Mouse (Mus musculus) heart, embryonic 13.5 days (tissue): ENCODE measurements around the gene Sart1. TPM values are rescaled to one million over a fixed set of nuclear protein-coding genes. Genes with fewer than 3 reads are reported as not detected.

ENCODE experiments used
- ATAC-seq: fragments of 200-750 bp; cut with Nextera tagmentation; 2 replicates; pipeline ENCODE4 v1.8.0; 2017; ENCODE audit warnings: moderate TSS enrichment; ENCODE audit not compliant: insufficient number of reproducible peaks, low FRiP score, low TSS enrichment; ENCODE audit errors: extremely low read depth
- H3K27ac ChIP-seq: fragments of 300-500 bp; sonication (generic); replicated peaks from 2 replicates; pipeline ENCODE4 v1.5.1; 2015; ENCODE audit warnings: moderate library complexity, mild to moderate bottlenecking, inconsistent platforms
- H3K27me3 ChIP-seq: fragments of 300-500 bp; sonication (generic); replicated peaks from 2 replicates; pipeline ENCODE4 v1.6.1; 2015; ENCODE audit warnings: mild to moderate bottlenecking, inconsistent platforms
- H3K36me3 ChIP-seq: fragments of 300-500 bp; sonication (generic); 2 replicates; pipeline ENCODE4 v1.6.1; 2015; ENCODE audit warnings: mild to moderate bottlenecking, inconsistent platforms
- H3K4me1 ChIP-seq: fragments of 300-500 bp; sonication (generic); 2 replicates; pipeline ENCODE4 v1.6.1; 2015; ENCODE audit warnings: inconsistent platforms
- H3K4me2 ChIP-seq: fragments of 300-500 bp; sonication (generic); 2 replicates; pipeline ENCODE4 v1.6.1; 2015; ENCODE audit warnings: inconsistent platforms, mild to moderate bottlenecking, moderate library complexity
- H3K4me3 ChIP-seq: fragments of 300-500 bp; sonication (generic); 2 replicates; pipeline ENCODE4 v1.5.1; 2015; ENCODE audit warnings: moderate library complexity, mild to moderate bottlenecking, inconsistent platforms
- H3K9ac ChIP-seq: fragments of 300-500 bp; sonication (generic); 2 replicates; pipeline ENCODE4 v1.6.1; 2015; ENCODE audit warnings: inconsistent platforms, mild to moderate bottlenecking, moderate library complexity
- H3K9me3 ChIP-seq: fragments of 300-500 bp; sonication (generic); 2 replicates; pipeline ENCODE4 v1.6.1; 2016; ENCODE audit warnings: inconsistent platforms
- WGBS: fragments of 180-500 bp; shearing (Covaris S2); methylation state at CpG from one replicate; pipeline ENCODE4 v1.1.7; 2015; ENCODE audit warnings: mixed read lengths; 5-methylcytosine and 5-hydroxymethylcytosine counted together
- polyA plus RNA-seq: library from polyadenylated mRNA; unstranded; fragments of >200 nt; fragmentation: Nextera tagmentation; extraction: Ambion mirVana; gene quantifications from 2 replicates; pipeline ENCODE4 v1.2.1, GENCODE M21; 2015

The Sart1 gene
- polyA plus RNA-seq, 1 experiment from 2014 or later: 41.9 TPM

- H3K4me3 ChIP-seq: no peak overlapping the region
- no peaks in the 10 kb centered on the region for H3K9me3 ChIP-seq
- no peak for ATAC-seq
- peak overlapping the region; percentile 44; the same call in 1 of the 2 replicates for H3K27ac ChIP-seq
- H3K4me2 ChIP-seq: no peak overlapping the region
- no peaks in the 10 kb centered on the region for H3K36me3 ChIP-seq
- WGBS: 57% methylated on average over 6 of the region's 6 CpGs
- H3K27me3 ChIP-seq: peaks cover 18% of the 10 kb centered on the region
- H3K4me1 ChIP-seq: peaks cover 19% of the 10 kb centered on the region
- no peak overlapping the region for H3K9ac ChIP-seq
These were observed 43.0 kb downstream of the Sart1 start for GRCm38 (mm10) chr19:5345297-5346131.

GRCm38 (mm10) chr19:5341360-5341759, 47.1 kb downstream of the Sart1 start:
- H3K9me3 ChIP-seq: no peaks in the 10 kb centered on the region
- H3K4me3 ChIP-seq: no peak overlapping the region
- no peak for ATAC-seq
- H3K27ac ChIP-seq: no peak overlapping the region
- no peaks in the 10 kb centered on the region for H3K36me3 ChIP-seq
- H3K4me2 ChIP-seq: no peak overlapping the region
- 81% methylated on average over 7 of the region's 7 CpGs for WGBS
- H3K9ac ChIP-seq: no peak overlapping the region
- H3K27me3 ChIP-seq: no peaks in the 10 kb centered on the region
- peaks cover 10% of the 10 kb centered on the region; the same call in 1 of the 2 replicates for H3K4me1 ChIP-seq

GRCm38 (mm10) chr19:5337975-5338374, 50.5 kb downstream of the Sart1 start:
- no peaks in the 10 kb centered on the region for H3K27me3 ChIP-seq
- no peaks in the 10 kb centered on the region for H3K36me3 ChIP-seq
- WGBS: 20% methylated on average over 5 of the region's 5 CpGs
- peaks cover 13% of the 10 kb centered on the region; the same call in 1 of the 2 replicates for H3K4me1 ChIP-seq
- H3K27ac ChIP-seq: no peak overlapping the region
- no peak overlapping the region for H3K4me2 ChIP-seq
- no peaks in the 10 kb centered on the region for H3K9me3 ChIP-seq
- ATAC-seq: no peak
- H3K9ac ChIP-seq: no peak overlapping the region
- H3K4me3 ChIP-seq: no peak overlapping the region

GRCm38 (mm10) chr19:5335441-5335840, 53.1 kb downstream of the Sart1 start, which contains the start of gene Catsper1:
Gene Catsper1, plus strand, starts transcription at chr19:5335741.
- no peak for ATAC-seq
- Histone ChIP-seq H3K4me2 (no peak within 1 kb of the TSS), H3K36me3 (no peaks in the 10 kb centered on the region), H3K9ac (no peak within 1 kb of the TSS), H3K9me3 (no peaks in the 10 kb centered on the region), H3K27me3 (no peaks in the 10 kb centered on the region), H3K4me3 (no peak within 1 kb of the TSS), H3K4me1 (peaks cover 13% of the 10 kb centered on the region; the same call in 1 of the 2 replicates), H3K27ac (peak within 1 kb of the TSS; percentile 52)
- WGBS: 90% methylated on average over 6 of the region's 6 CpGs

GRCm38 (mm10) chr19:5334741-5335140, 53.8 kb downstream of the Sart1 start:
- no peak for ATAC-seq
- Histone ChIP-seq H3K4me2 (no peak overlapping the region), H3K9me3 (no peaks in the 10 kb centered on the region), H3K36me3 (no peaks in the 10 kb centered on the region), H3K4me3 (no peak overlapping the region), H3K27me3 (no peaks in the 10 kb centered on the region), H3K9ac (no peak overlapping the region), H3K4me1 (peaks cover 13% of the 10 kb centered on the region; the same call in 1 of the 2 replicates), H3K27ac (peak overlapping the region; percentile 52)
- WGBS: 41% methylated on average over 5 of the region's 5 CpGs

GRCm38 (mm10) chr19:5327970-5328369, 60.5 kb downstream of the Sart1 start:
- Histone ChIP-seq H3K4me1 (no peaks in the 10 kb centered on the region), H3K27me3 (no peaks in the 10 kb centered on the region), H3K27ac (no peak overlapping the region), H3K9ac (no peak overlapping the region), H3K36me3 (no peaks in the 10 kb centered on the region), H3K4me3 (no peak overlapping the region), H3K4me2 (no peak overlapping the region), H3K9me3 (no peaks in the 10 kb centered on the region)
- WGBS: 64% methylated on average over 19 of the region's 19 CpGs
- ATAC-seq: no peak

Other genes with a start within 250 kb of the Sart1 start
- 17.7 and 18.6 TPM in 2 replicates for gene Pacs1, start 115.6 kb downstream of the Sart1 start, polyA plus RNA-seq
- gene Sf3b2, start 93.2 kb downstream of the Sart1 start, polyA plus RNA-seq: 210 and 227 TPM in 2 replicates
- gene Gal3st3, start 90.4 kb downstream of the Sart1 start, polyA plus RNA-seq: 4.5 and 5.9 TPM in 2 replicates
- not detected in 2 replicates for gene Catsper1, start 53.0 kb downstream of the Sart1 start, polyA plus RNA-seq
- 0.28 and 0.73 TPM in 2 replicates for gene Cst6, start 39.1 kb downstream of the Sart1 start, polyA plus RNA-seq
- 40.5 and 43.7 TPM in 2 replicates for gene Eif1ad, start 22.0 kb downstream of the Sart1 start, polyA plus RNA-seq
- gene Banf1, start 21.5 kb downstream of the Sart1 start, polyA plus RNA-seq: 399 and 477 TPM in 2 replicates
- gene Tsga10ip, start 13.8 kb upstream of the Sart1 start, polyA plus RNA-seq: 1.6 and 2.2 TPM in 2 replicates
- gene Drap1, start 36.3 kb upstream of the Sart1 start, polyA plus RNA-seq: 190 and 213 TPM in 2 replicates
- gene AI837181, start 36.4 kb upstream of the Sart1 start, polyA plus RNA-seq: 38.3 and 40.9 TPM in 2 replicates
- gene Fosl1, start 58.8 kb upstream of the Sart1 start, polyA plus RNA-seq: not detected in 2 replicates
- gene Ccdc85b, start 69.2 kb upstream of the Sart1 start, polyA plus RNA-seq: 7.6 and 8.1 TPM in 2 replicates
- 87.4 and 93.1 TPM in 2 replicates for gene Fibp, start 71.9 kb upstream of the Sart1 start, polyA plus RNA-seq
- gene Ctsw, start 79.8 kb upstream of the Sart1 start, polyA plus RNA-seq: 0.56 and 1.7 TPM in 2 replicates
- gene Efemp2, start 85.3 kb upstream of the Sart1 start, polyA plus RNA-seq: 74.0 and 80.7 TPM in 2 replicates
- 36.8 and 38.9 TPM in 2 replicates for gene Mus81, start 99.7 kb upstream of the Sart1 start, polyA plus RNA-seq
- 1,825 and 1,925 TPM in 2 replicates for gene Cfl1, start 101.8 kb upstream of the Sart1 start, polyA plus RNA-seq
- gene 1700020D05Rik, start 115.1 kb upstream of the Sart1 start, polyA plus RNA-seq: not detected in 2 replicates
- 13.5 and 14.8 TPM in 2 replicates for gene Snx32, start 121.8 kb upstream of the Sart1 start, polyA plus RNA-seq
- 0.07 and 0.13 TPM in 2 replicates for gene Ovol1, start 171.9 kb upstream of the Sart1 start, polyA plus RNA-seq
- 2.2 and 2.7 TPM in 2 replicates for gene Ap5b1, start 179.3 kb upstream of the Sart1 start, polyA plus RNA-seq
- 109 and 113 TPM in 2 replicates for gene Rnaseh2c, start 213.2 kb upstream of the Sart1 start, polyA plus RNA-seq
- 31.0 and 31.5 TPM in 2 replicates for gene Kat5, start 221.5 kb upstream of the Sart1 start, polyA plus RNA-seq
- gene Rela, start 248.8 kb upstream of the Sart1 start, polyA plus RNA-seq: 35.9 and 37.4 TPM in 2 replicates